Mouse (Mus musculus) midbrain, embryonic 14.5 days (tissue): ENCODE data around the gene Sars. TPM values are rescaled to one million over a fixed set of nuclear protein-coding genes. Genes with fewer than 3 reads are reported as not detected.

Source experiments
- ATAC-seq: fragments of 200-750 bp; cut with Nextera tagmentation; 2 replicates; pipeline ENCODE4 v1.8.0; 2017; ENCODE audit warnings: moderate number of reproducible peaks, moderate library complexity; ENCODE audit not compliant: low FRiP score, low TSS enrichment
- DNase-seq: peaks from one replicate; pipeline ENCODE4 v3.0.0-alpha.2; 2015
- H3K27ac ChIP-seq: fragments of 300-500 bp; sonication (generic); replicated peaks from 2 replicates; pipeline ENCODE4 v1.5.1; 2014; ENCODE audit warnings: mild to moderate bottlenecking, low read depth, low read length, moderate library complexity
- H3K27me3 ChIP-seq: fragments of 300-500 bp; sonication (generic); 2 replicates; pipeline ENCODE4 v1.6.1; 2014; ENCODE audit warnings: low read length, control low read depth, mixed read lengths; ENCODE audit not compliant: control insufficient read depth, insufficient read depth
- H3K36me3 ChIP-seq: fragments of 300-500 bp; sonication (generic); 2 replicates; pipeline ENCODE4 v1.6.1; 2014; ENCODE audit warnings: low read length, control low read depth; ENCODE audit not compliant: control insufficient read depth, insufficient read depth
- H3K4me1 ChIP-seq: fragments of 300-500 bp; sonication (generic); 2 replicates; pipeline ENCODE4 v1.6.1; 2014; ENCODE audit warnings: mild to moderate bottlenecking, antibody characterized with exemption, low read length, control low read depth; ENCODE audit not compliant: control insufficient read depth, insufficient read depth
- H3K4me2 ChIP-seq: fragments of 300-500 bp; sonication (generic); 2 replicates; pipeline ENCODE4 v1.6.1; 2014; ENCODE audit warnings: mild to moderate bottlenecking, low read length, moderate library complexity
- H3K4me3 ChIP-seq: fragments of 300-500 bp; sonication (generic); replicated peaks from 2 replicates; pipeline ENCODE4 v1.5.1; 2014; ENCODE audit warnings: low read depth, low read length
- H3K9ac ChIP-seq: fragments of 300-500 bp; sonication (generic); replicated peaks from 2 replicates; pipeline ENCODE4 v1.6.1; 2014; ENCODE audit warnings: mild to moderate bottlenecking, low read length, moderate library complexity
- H3K9me3 ChIP-seq: fragments of 300-500 bp; sonication (generic); 2 replicates; pipeline ENCODE4 v1.6.1; 2016; ENCODE audit warnings: low read length, control low read depth, mixed read lengths; ENCODE audit not compliant: control insufficient read depth
- WGBS: fragments of 180-500 bp; shearing (Covaris S2); extraction: QIAGEN DNeasy Blood & Tissue Kit; methylation state at CpG from one replicate; pipeline ENCODE4 v1.1.7; 2014; 5-methylcytosine and 5-hydroxymethylcytosine counted together
- polyA plus RNA-seq: library from polyadenylated mRNA; unstranded; fragments of >200 nt; fragmentation: Nextera tagmentation; extraction: Ambion mirVana; gene quantifications from 2 replicates; pipeline ENCODE4 v1.2.1, GENCODE M21; 2014

Gene Sars
- polyA plus RNA-seq = 205 and 217 TPM in 2 replicates

DNA sequence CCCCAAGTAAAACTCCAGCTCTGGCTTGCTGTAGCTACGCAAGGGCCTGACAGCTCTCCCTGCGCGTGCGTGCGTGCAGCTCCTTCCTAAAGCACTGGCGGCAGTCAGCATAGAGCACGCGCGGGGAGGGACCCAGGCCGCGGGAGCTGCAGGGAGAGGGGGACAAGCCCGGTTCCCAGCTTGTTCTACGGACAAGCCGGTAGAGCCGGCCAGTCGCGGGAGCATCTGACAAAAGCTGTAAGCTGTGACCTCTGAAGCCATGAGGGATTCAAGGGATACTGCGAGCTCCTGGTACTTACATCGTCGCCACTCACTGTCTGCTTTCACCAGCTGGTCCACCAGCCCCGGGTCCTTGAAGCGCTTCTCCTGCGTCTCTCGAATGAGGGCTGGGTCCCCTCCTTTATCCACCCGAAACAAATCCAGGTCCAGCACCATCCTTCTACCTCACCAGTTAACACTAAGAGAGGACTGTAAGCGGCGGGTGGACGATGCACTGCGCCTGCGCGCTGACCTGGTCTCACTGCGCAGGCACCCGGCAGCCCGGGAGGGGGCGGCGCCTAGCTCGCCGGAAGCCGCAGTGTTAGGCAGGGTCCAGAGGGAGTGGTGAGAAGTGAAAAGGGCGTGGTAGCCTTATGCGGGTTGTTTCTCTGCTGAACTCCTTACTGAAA is at the start of gene Sars:
Gene Sars (minus strand): TSS at position 512 of the 668 bp plus-strand sequence.
- peak within 1 kb of the TSS; percentile 89 for H3K9ac ChIP-seq
- H3K36me3 ChIP-seq = peaks cover 13% of the 10 kb centered on the region; the same call in 1 of the 2 replicates
- WGBS = under 1% methylated on average over 41 of the region's 41 CpGs
- peak within 1 kb of the TSS; percentile 92 for H3K27ac ChIP-seq
- peak within 1 kb of the TSS; percentile 90 for H3K4me3 ChIP-seq
- peak within 1 kb of the TSS; percentile 97 for H3K4me2 ChIP-seq
- H3K9me3 ChIP-seq = no peaks in the 10 kb centered on the region
- peaks cover 33% of the 10 kb centered on the region for H3K4me1 ChIP-seq
- ATAC-seq (peak; percentile 95), DNase-seq (peak; percentile 97)
- H3K27me3 ChIP-seq = no peaks in the 10 kb centered on the region

DNA sequence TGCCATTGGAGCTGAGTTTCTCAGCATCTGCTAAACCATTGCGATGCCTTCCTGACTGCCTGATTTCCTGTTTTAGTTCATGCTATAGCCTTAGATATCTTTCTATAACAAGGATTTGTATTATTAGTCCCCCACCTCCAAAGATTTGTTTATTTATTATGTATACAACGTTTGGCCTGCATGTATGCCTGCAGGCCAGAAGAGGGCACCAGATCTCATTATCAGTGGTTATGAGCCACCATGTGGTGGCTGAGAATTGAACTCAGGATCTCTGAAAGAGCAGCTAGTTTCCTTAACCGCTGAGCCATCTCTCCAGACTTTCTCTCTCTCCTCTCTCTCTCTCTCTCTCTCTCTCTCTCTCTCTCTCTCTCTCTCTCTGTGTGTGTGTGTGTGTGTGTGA is 45.0 kb upstream of the Sars start:
- Histone ChIP-seq H3K27me3 (no peaks in the 10 kb centered on the region), H3K27ac (no peak overlapping the region), H3K4me1 (no peaks in the 10 kb centered on the region), H3K4me2 (no peak overlapping the region), H3K4me3 (no peak overlapping the region), H3K9ac (no peak overlapping the region), H3K9me3 (no peaks in the 10 kb centered on the region), H3K36me3 (no peaks in the 10 kb centered on the region)
- DNase-seq (no peak), ATAC-seq (no peak)
- 45% methylated on average over 3 of the region's 3 CpGs for WGBS

DNA sequence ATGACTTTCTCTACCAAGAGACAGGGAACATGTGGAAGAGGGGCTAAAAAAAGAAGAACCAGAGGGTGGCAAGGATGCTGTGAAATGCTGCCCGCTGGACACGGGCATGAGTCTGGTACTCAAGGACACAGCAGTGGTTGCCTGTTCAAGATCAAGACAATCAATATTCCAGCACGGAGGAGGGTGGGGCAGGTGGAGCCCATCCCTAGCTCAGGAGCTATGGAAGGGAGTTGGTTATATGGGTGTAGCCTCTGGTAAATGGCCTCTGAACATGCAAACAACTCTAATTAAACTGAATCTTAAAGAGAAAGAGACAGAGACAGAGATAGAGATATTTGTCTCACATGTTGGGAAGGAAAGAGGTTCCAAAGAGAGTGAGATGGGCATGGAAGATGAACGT is 39.7 kb upstream of the Sars start:
- ATAC-seq (no peak), DNase-seq (no peak)
- no peak overlapping the region for H3K9ac ChIP-seq
- no peak overlapping the region for H3K4me3 ChIP-seq
- no peaks in the 10 kb centered on the region for H3K4me1 ChIP-seq
- H3K9me3 ChIP-seq = no peaks in the 10 kb centered on the region
- no peak overlapping the region for H3K4me2 ChIP-seq
- H3K27ac ChIP-seq = no peak overlapping the region
- H3K36me3 ChIP-seq = 0 out of 2 replicates have a peak, but pooled peaks cover 3% of the 10 kb centered on the region
- no peaks in the 10 kb centered on the region for H3K27me3 ChIP-seq
- WGBS = 94% methylated on average over 4 of the region's 4 CpGs

DNA sequence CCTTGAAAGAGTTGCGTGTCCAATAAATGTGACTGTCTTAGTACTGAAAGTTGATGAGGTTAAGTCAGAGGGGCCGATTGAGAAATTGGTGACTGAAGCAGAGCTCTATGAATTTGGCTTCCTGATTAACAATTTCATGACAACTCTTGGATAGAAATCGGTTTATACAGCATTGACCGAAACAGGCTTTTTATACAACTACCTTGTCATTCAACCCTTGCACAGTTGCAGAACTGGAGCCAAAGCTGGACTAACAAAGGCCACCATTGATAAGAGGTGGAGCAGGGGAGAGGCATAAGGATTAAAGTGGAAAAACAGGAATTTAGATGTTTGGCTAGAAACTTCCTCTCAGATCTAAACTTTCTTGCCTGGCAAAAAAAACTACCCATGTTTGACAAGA is 33.8 kb upstream of the Sars start:
- 85% methylated on average over 4 of the region's 4 CpGs for WGBS
- Histone ChIP-seq H3K4me1 (no peaks in the 10 kb centered on the region), H3K9ac (no peak overlapping the region), H3K27ac (no peak overlapping the region), H3K36me3 (0 out of 2 replicates have a peak, but pooled peaks cover 3% of the 10 kb centered on the region), H3K4me2 (no peak overlapping the region), H3K27me3 (no peaks in the 10 kb centered on the region), H3K4me3 (no peak overlapping the region), H3K9me3 (no peaks in the 10 kb centered on the region)
- DNase-seq (no peak), ATAC-seq (no peak)

DNA sequence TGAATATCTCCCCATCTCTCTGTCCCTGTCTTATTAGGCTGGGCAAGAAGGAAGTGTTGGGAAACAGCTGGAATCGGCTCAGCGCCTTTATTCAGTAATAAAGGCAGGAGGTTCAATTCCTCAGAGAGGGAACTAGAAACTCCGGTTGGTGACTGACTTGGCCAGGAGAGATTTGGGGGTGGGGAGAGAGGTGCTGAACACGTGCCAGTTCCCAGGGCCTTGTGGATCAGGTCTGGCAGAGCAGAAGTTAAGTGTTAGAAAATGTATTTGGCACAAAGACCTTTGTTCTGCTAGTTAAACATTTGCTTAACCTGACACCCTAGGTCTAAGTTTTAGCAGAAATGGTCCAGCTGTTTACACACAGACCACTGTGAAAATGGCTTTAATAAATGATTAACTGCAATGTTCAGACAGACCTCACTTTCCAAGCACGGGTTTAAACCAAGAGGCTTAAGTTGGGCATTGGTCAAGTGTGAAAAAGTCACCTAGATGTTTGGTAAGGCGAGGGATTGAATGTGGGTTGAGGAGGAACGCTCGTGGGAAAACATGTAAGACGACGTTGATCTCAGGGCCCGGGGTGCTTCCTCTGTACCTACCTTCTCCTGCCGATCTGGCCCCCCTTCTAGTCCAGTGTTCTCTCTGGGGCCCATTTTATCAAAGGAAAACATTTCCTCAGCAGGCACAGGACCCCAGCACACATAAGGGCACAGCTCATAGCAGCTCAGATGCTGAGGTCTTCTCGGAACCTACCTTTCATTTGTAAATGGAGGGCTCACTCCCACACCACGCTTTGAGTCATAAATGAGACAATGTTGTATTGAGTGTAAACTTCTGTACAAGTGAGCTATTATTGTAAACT is 32.0 kb upstream of the Sars start:
- Histone ChIP-seq H3K36me3 (0 out of 2 replicates have a peak, but pooled peaks cover 3% of the 10 kb centered on the region), H3K4me1 (no peaks in the 10 kb centered on the region), H3K9me3 (no peaks in the 10 kb centered on the region), H3K4me3 (no peak overlapping the region), H3K27me3 (no peaks in the 10 kb centered on the region), H3K4me2 (no peak overlapping the region), H3K27ac (no peak overlapping the region), H3K9ac (no peak overlapping the region)
- 69% methylated on average over 14 of the region's 14 CpGs for WGBS
- ATAC-seq (no peak), DNase-seq (no peak)

DNA sequence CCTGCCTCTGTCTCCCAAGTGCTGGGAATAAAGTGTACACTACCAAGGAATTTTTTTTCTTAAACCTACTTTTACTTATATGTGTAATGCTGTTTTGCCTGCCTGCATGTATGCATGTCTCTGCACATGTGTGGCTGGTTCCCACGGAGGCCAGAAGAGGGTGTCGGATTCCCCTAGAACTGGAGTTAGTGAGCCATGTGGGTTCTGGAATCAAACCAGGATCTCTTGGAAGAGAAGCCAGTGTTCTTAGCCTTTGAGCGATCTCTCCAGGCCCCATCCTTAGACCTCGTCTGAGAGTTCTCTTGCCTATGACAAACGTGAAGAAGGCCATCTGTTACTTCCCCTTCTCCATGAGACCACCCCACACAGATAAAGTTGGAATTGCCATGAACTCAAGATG is 30.5 kb upstream of the Sars start:
- Histone ChIP-seq H3K9ac (no peak overlapping the region), H3K36me3 (no peaks in the 10 kb centered on the region), H3K4me3 (no peak overlapping the region), H3K27me3 (no peaks in the 10 kb centered on the region), H3K27ac (no peak overlapping the region), H3K9me3 (no peaks in the 10 kb centered on the region), H3K4me1 (no peaks in the 10 kb centered on the region), H3K4me2 (no peak overlapping the region)
- ATAC-seq (no peak), DNase-seq (no peak)
- whole genome bisulfite sequencing = 86% methylated on average over 5 of the region's 5 CpGs

DNA sequence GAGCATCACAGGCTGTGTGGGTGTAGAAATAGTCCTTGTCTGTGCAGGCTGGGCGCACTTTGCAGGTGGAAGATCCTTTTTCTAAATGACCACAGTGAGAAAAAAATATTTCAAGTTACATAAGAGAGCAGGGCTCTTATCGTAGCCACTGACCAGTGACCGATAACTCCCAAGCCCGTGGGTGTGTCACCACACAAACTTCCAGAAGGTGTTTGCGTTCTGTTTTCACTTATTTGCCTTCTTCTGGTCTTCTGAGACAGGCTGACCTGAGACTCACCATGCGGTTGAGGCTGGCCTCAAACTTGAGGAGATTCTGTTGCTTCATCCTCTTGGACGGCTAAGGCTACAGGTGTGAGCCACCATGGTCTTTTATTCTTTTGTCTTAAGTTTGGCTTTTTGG is 30.0 kb upstream of the Sars start:
- no peaks in the 10 kb centered on the region for H3K4me1 ChIP-seq
- 96% methylated on average over 7 of the region's 7 CpGs for WGBS

DNA sequence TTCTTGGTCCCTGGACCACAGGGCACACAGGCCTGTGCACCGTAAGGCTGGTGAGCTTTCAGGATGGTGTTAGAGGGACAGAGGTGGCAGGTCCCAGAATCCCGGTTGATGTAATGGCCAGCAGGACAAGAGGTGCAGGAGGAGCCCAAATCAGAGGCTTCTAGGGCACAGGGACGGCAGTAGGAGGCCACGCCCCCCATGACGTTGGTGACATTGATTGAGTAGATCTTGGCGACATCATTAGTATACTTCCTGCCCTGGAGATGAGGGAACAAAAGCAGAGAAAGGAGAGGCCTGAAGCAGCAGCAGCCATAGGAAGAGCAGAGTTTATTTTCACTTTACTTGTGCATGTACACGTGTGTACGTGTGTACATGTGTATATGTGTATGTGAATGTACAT is 22.8 kb upstream of the Sars start:
- no peaks in the 10 kb centered on the region for H3K4me1 ChIP-seq
- no peak overlapping the region for H3K4me3 ChIP-seq
- no peaks in the 10 kb centered on the region for H3K9me3 ChIP-seq
- ATAC-seq = no peak
- H3K27ac ChIP-seq = no peak overlapping the region
- no peak overlapping the region for H3K4me2 ChIP-seq
- no peaks in the 10 kb centered on the region for H3K36me3 ChIP-seq
- no peak for DNase-seq
- no peak overlapping the region for H3K9ac ChIP-seq
- WGBS = 79% methylated on average over 8 of the region's 8 CpGs
- no peaks in the 10 kb centered on the region for H3K27me3 ChIP-seq

More for the DNA sequence above, 30.0 kb upstream of the Sars start:
- H3K4me3 ChIP-seq = no peak overlapping the region
- ATAC-seq (no peak), DNase-seq (no peak)
- no peak overlapping the region for H3K27ac ChIP-seq
- no peak overlapping the region for H3K4me2 ChIP-seq
- no peak overlapping the region for H3K9ac ChIP-seq
- no peaks in the 10 kb centered on the region for H3K27me3 ChIP-seq
- H3K36me3 ChIP-seq = no peaks in the 10 kb centered on the region
- H3K9me3 ChIP-seq = no peaks in the 10 kb centered on the region
